Mouse (Mus musculus) liver, postnatal 0 days (tissue): ENCODE measurements around the gene Anxa3. TPM values are rescaled to one million over a fixed set of nuclear protein-coding genes. Genes with fewer than 3 reads are reported as not detected.

Source experiments
- ATAC-seq: fragments of 200-750 bp; cut with Nextera tagmentation; 2 replicates; pipeline ENCODE4 v1.8.0; 2017; ENCODE audit warnings: mild to moderate bottlenecking, moderate library complexity
- DNase-seq: peaks from one replicate; pipeline ENCODE4 v3.0.0-alpha.2; 2016
- H3K27ac ChIP-seq: fragments of 300-500 bp; sonication (generic); 2 replicates; pipeline ENCODE4 v1.5.1; 2014; ENCODE audit warnings: antibody characterized with exemption, moderate library complexity, mild to moderate bottlenecking, low read depth
- H3K27me3 ChIP-seq: fragments of 300-500 bp; sonication (generic); 2 replicates; pipeline ENCODE4 v1.6.1; 2014; ENCODE audit warnings: low read length, control low read depth, mixed read lengths; ENCODE audit not compliant: insufficient read depth
- H3K36me3 ChIP-seq: fragments of 300-500 bp; sonication (generic); replicated peaks from 2 replicates; pipeline ENCODE4 v1.6.1; 2014; ENCODE audit warnings: mild to moderate bottlenecking, control low read depth, low read length, moderate library complexity, mixed read lengths; ENCODE audit not compliant: insufficient read depth
- H3K4me1 ChIP-seq: fragments of 300-500 bp; sonication (generic); 2 replicates; pipeline ENCODE4 v1.6.1; 2014; ENCODE audit warnings: antibody characterized with exemption, mild to moderate bottlenecking, control low read depth; ENCODE audit not compliant: insufficient read depth
- H3K4me2 ChIP-seq: fragments of 300-500 bp; sonication (generic); 2 replicates; pipeline ENCODE4 v1.6.1; 2014; ENCODE audit warnings: low read depth, mild to moderate bottlenecking, low read length, moderate library complexity, mixed read lengths
- H3K4me3 ChIP-seq: fragments of 300-500 bp; sonication (generic); 2 replicates; pipeline ENCODE4 v1.5.1; 2014; ENCODE audit warnings: low read depth, low read length
- H3K9ac ChIP-seq: fragments of 300-500 bp; sonication (generic); replicated peaks from 2 replicates; pipeline ENCODE4 v1.6.1; 2014; ENCODE audit warnings: mild to moderate bottlenecking, moderate library complexity
- H3K9me3 ChIP-seq: fragments of 300-500 bp; sonication (generic); 2 replicates; pipeline ENCODE4 v1.6.1; 2016; ENCODE audit warnings: mild to moderate bottlenecking, control low read depth, low read length, mixed read lengths
- CTCF ChIP-seq: sonication (generic); IDR thresholded peaks from 2 replicates; pipeline ENCODE4 v1.5.1; 2016; ENCODE audit warnings: antibody characterized with exemption, low read depth
- EP300 ChIP-seq: IDR thresholded peaks from 2 replicates; pipeline ENCODE4 v1.6.1; 2016; ENCODE audit warnings: antibody characterized with exemption, low read depth, mild to moderate bottlenecking
- WGBS: fragments of 180-500 bp; shearing (Covaris S2); extraction: QIAGEN DNeasy Blood & Tissue Kit; methylation state at CpG from one replicate; pipeline ENCODE4 v1.1.7; 2014; ENCODE audit not compliant: insufficient replicate concordance; 5-methylcytosine and 5-hydroxymethylcytosine counted together
- polyA plus RNA-seq: library from polyadenylated mRNA; unstranded; fragments of >200 nt; fragmentation: Nextera tagmentation; extraction: Ambion mirVana; gene quantifications from 2 replicates; pipeline ENCODE4 v1.2.1, GENCODE M21; 2015

Anxa3 gene
- polyA plus RNA-seq, 1 experiment from 2014 or later, result 21.8 TPM

GRCm38 (mm10) chr5:96799165-96799564 lies 6.0 kb downstream of the Anxa3 start:
- no peaks in the 10 kb centered on the region for H3K4me1 ChIP-seq
- DNase-seq (no peak), ATAC-seq (no peak)
- no peak overlapping the region for H3K27ac ChIP-seq
- no peaks in the 10 kb centered on the region for H3K9me3 ChIP-seq
- H3K9ac ChIP-seq, result no peak overlapping the region
- 81% methylated on average over 9 of the region's 9 CpGs for WGBS
- H3K4me3 ChIP-seq, result no peak overlapping the region
- no peak overlapping the region for H3K4me2 ChIP-seq
- no peaks in the 10 kb centered on the region for H3K27me3 ChIP-seq
- H3K36me3 ChIP-seq, result no peaks in the 10 kb centered on the region
- no peak for TF ChIP-seq CTCF
- no peak for TF ChIP-seq EP300

GRCm38 (mm10) chr5:96799969-96800368 lies 6.8 kb downstream of the Anxa3 start:
- Histone ChIP-seq H3K4me3 (no peak overlapping the region), H3K4me1 (no peaks in the 10 kb centered on the region), H3K9ac (no peak overlapping the region), H3K4me2 (no peak overlapping the region), H3K9me3 (no peaks in the 10 kb centered on the region), H3K27ac (no peak overlapping the region), H3K36me3 (no peaks in the 10 kb centered on the region), H3K27me3 (no peaks in the 10 kb centered on the region)
- no peak for ATAC-seq
- no peak for DNase-seq
- TF ChIP-seq EP300, result no peak
- no peak for TF ChIP-seq CTCF
- WGBS, result 70% methylated on average over 9 of the region's 9 CpGs

- DNase-seq, result no peak
- Histone ChIP-seq H3K36me3 (no peaks in the 10 kb centered on the region), H3K4me3 (no peak overlapping the region), H3K9me3 (no peaks in the 10 kb centered on the region), H3K27me3 (no peaks in the 10 kb centered on the region), H3K4me2 (no peak overlapping the region), H3K4me1 (no peaks in the 10 kb centered on the region; the same call in 1 of the 2 replicates), H3K27ac (no peak overlapping the region), H3K9ac (no peak overlapping the region)
- WGBS, result 51% methylated on average over 7 of the region's 7 CpGs
- TF ChIP-seq EP300, result no peak
- no peak for TF ChIP-seq CTCF
- no peak for ATAC-seq
Observed at GRCm38 (mm10) chr5:96802185-96802584, 9.0 kb downstream of the Anxa3 start.

GRCm38 (mm10) chr5:96803091-96803490 lies 10.0 kb downstream of the Anxa3 start:
- no peak for DNase-seq
- Histone ChIP-seq H3K27me3 (no peaks in the 10 kb centered on the region), H3K4me3 (no peak overlapping the region), H3K9me3 (no peaks in the 10 kb centered on the region), H3K9ac (no peak overlapping the region), H3K4me2 (no peak overlapping the region), H3K36me3 (no peaks in the 10 kb centered on the region), H3K4me1 (peaks cover 2% of the 10 kb centered on the region; the same call in 1 of the 2 replicates), H3K27ac (no peak overlapping the region)
- ATAC-seq, result no peak
- TF ChIP-seq EP300 (no peak), CTCF (no peak)
- WGBS, result 51% methylated on average over 3 of the region's 3 CpGs

GRCm38 (mm10) chr5:96804304-96804703 lies 11.2 kb downstream of the Anxa3 start:
- H3K9ac ChIP-seq, result no peak overlapping the region
- TF ChIP-seq CTCF (no peak), EP300 (no peak)
- peaks cover 2% of the 10 kb centered on the region; the same call in 1 of the 2 replicates for H3K4me1 ChIP-seq
- DNase-seq (no peak), ATAC-seq (peak; percentile 12; the same call in 1 of the 2 replicates)
- H3K4me3 ChIP-seq, result no peak overlapping the region
- no peaks in the 10 kb centered on the region for H3K27me3 ChIP-seq
- H3K27ac ChIP-seq, result no peak overlapping the region
- no peaks in the 10 kb centered on the region for H3K9me3 ChIP-seq
- WGBS, result 52% methylated on average over 4 of the region's 4 CpGs
- no peaks in the 10 kb centered on the region for H3K36me3 ChIP-seq
- H3K4me2 ChIP-seq, result no peak overlapping the region

- Histone ChIP-seq H3K36me3 (no peaks in the 10 kb centered on the region), H3K27me3 (no peaks in the 10 kb centered on the region), H3K4me1 (peaks cover 2% of the 10 kb centered on the region; the same call in 1 of the 2 replicates), H3K9ac (no peak overlapping the region), H3K9me3 (no peaks in the 10 kb centered on the region), H3K4me2 (no peak overlapping the region), H3K27ac (no peak overlapping the region), H3K4me3 (no peak overlapping the region)
- TF ChIP-seq EP300, result no peak
- no peak for TF ChIP-seq CTCF
- ATAC-seq (no peak), DNase-seq (no peak)
- 60% methylated on average over 3 of the region's 3 CpGs for WGBS
Observed at GRCm38 (mm10) chr5:96804813-96805212, 11.7 kb downstream of the Anxa3 start.

GRCm38 (mm10) chr5:96810620-96811019 lies 17.5 kb downstream of the Anxa3 start:
- TF ChIP-seq EP300 (no peak), CTCF (no peak)
- H3K4me1 ChIP-seq, result 0 out of 2 replicates have a peak, but pooled peaks cover 2% of the 10 kb centered on the region
- no peak overlapping the region for H3K9ac ChIP-seq
- DNase-seq (no peak), ATAC-seq (no peak)
- no peaks in the 10 kb centered on the region for H3K36me3 ChIP-seq
- no peak overlapping the region for H3K4me3 ChIP-seq
- 74% methylated on average over 4 of the region's 4 CpGs for WGBS
- no peak overlapping the region for H3K27ac ChIP-seq
- no peak overlapping the region for H3K4me2 ChIP-seq
- H3K9me3 ChIP-seq, result no peaks in the 10 kb centered on the region
- H3K27me3 ChIP-seq, result no peaks in the 10 kb centered on the region
